Mouse (Mus musculus): Measurements from ENCODE around the gene Tmed6.

- TF ChIP-seq MYOD1 (IDR thresholded peaks at IDR 0.05; ENCODE audit: control insufficient read depth, insufficient read length, low read depth) = no peak
- no peak for TF ChIP-seq CTCF (IDR thresholded peaks at IDR 0.05; ENCODE audit: control insufficient read depth, insufficient read depth, insufficient read length)
- TF ChIP-seq FOSL1 (IDR thresholded peaks at IDR 0.05; ENCODE audit: insufficient read depth, low read length, poor library complexity, severe bottlenecking) = no peak
- TF ChIP-seq MAX (IDR thresholded peaks at IDR 0.05) = no peak
- TF ChIP-seq USF1 (IDR thresholded peaks at IDR 0.05; ENCODE audit: low read depth) = no peak
Measured at GRCm38 (mm10) chr8:107109816-107110435, 44.5 kb upstream of the Tmed6 start.
